Mouse (Mus musculus) heart, embryonic 10.5 days (tissue): ENCODE data around the gene Sf3b2. TPM values are rescaled to one million over a fixed set of nuclear protein-coding genes. Genes with fewer than 3 reads are reported as not detected.

Experiments used
- DNase-seq: peaks from one replicate; pipeline ENCODE4 v3.0.0-alpha.2; 2017; ENCODE audit warnings: low spot score
- H3K27ac ChIP-seq: fragments of 300-500 bp; sonication (generic); 2 replicates; pipeline ENCODE4 v1.5.1; 2016; ENCODE audit warnings: mild to moderate bottlenecking
- H3K27me3 ChIP-seq: fragments of 300-500 bp; sonication (generic); 2 replicates; pipeline ENCODE4 v1.6.1; 2016; ENCODE audit warnings: mild to moderate bottlenecking; ENCODE audit not compliant: poor library complexity, insufficient read depth, severe bottlenecking
- H3K36me3 ChIP-seq: fragments of 300-500 bp; sonication (generic); 2 replicates; pipeline ENCODE4 v1.6.1; 2016; ENCODE audit warnings: mild to moderate bottlenecking, moderate library complexity
- H3K4me1 ChIP-seq: fragments of 300-500 bp; sonication (generic); 2 replicates; pipeline ENCODE4 v1.6.1; 2016; ENCODE audit warnings: mild to moderate bottlenecking
- H3K4me3 ChIP-seq: fragments of 300-500 bp; sonication (generic); 2 replicates; pipeline ENCODE4 v1.5.1; 2016; ENCODE audit warnings: mild to moderate bottlenecking, moderate library complexity
- H3K9me3 ChIP-seq: fragments of 300-500 bp; sonication (generic); 2 replicates; pipeline ENCODE4 v1.6.1; 2016; ENCODE audit warnings: mild to moderate bottlenecking, moderate library complexity
- WGBS: fragments of 180-500 bp; shearing (Covaris S2); methylation state at CpG from one replicate; pipeline ENCODE4 v1.1.7; 2016; 5-methylcytosine and 5-hydroxymethylcytosine counted together
- polyA plus RNA-seq: library from polyadenylated mRNA; unstranded; fragments of >200 nt; fragmentation: Nextera tagmentation; extraction: Ambion mirVana; gene quantifications from 2 replicates; pipeline ENCODE4 v1.2.1, GENCODE M21; 2016

Sf3b2 gene
- polyA plus RNA-seq = 261 and 313 TPM in 2 replicates

- peak; percentile 100 for DNase-seq
- under 1% methylated on average over 46 of the region's 46 CpGs for WGBS
- no peaks in the 10 kb centered on the region for H3K9me3 ChIP-seq
Observed at GRCm38 (mm10) chr19:5294972-5295735, at the start of gene Sf3b2. TSS of gene Sf3b2 (minus strand) at chr19:5295455.

GRCm38 (mm10) chr19:5341360-5341759 is 46.1 kb upstream of the Sf3b2 start:
- Histone ChIP-seq H3K27ac (no peak overlapping the region), H3K27me3 (no peaks in the 10 kb centered on the region), H3K36me3 (no peaks in the 10 kb centered on the region), H3K4me3 (no peak overlapping the region), H3K9me3 (no peaks in the 10 kb centered on the region), H3K4me1 (0 out of 2 replicates have a peak, but pooled peaks cover 3% of the 10 kb centered on the region)
- 90% methylated on average over 7 of the region's 7 CpGs for WGBS
- no peak for DNase-seq

More at GRCm38 (mm10) chr19:5294972-5295735, at the start of gene Sf3b2:
- peaks cover 40% of the 10 kb centered on the region for H3K36me3 ChIP-seq
- peak within 1 kb of the TSS; percentile 91 for H3K27ac ChIP-seq
- H3K4me3 ChIP-seq = peak within 1 kb of the TSS; percentile 82
- peaks cover 48% of the 10 kb centered on the region for H3K4me1 ChIP-seq
- H3K27me3 ChIP-seq = 0 out of 2 replicates have a peak, but pooled peaks cover 4% of the 10 kb centered on the region

- 18% methylated on average over 5 of the region's 5 CpGs for WGBS
- H3K4me1 ChIP-seq = peaks cover 8% of the 10 kb centered on the region
- H3K36me3 ChIP-seq = no peaks in the 10 kb centered on the region
- no peaks in the 10 kb centered on the region for H3K9me3 ChIP-seq
- no peak overlapping the region for H3K27ac ChIP-seq
- no peak overlapping the region for H3K4me3 ChIP-seq
- no peaks in the 10 kb centered on the region for H3K27me3 ChIP-seq
- no peak for DNase-seq
Observed at GRCm38 (mm10) chr19:5337975-5338374, 42.7 kb upstream of the Sf3b2 start.

GRCm38 (mm10) chr19:5335441-5335840 is 40.2 kb upstream of the Sf3b2 start, which contains the start of gene Catsper1:
TSS of gene Catsper1 (plus strand) at chr19:5335741.
- Histone ChIP-seq H3K4me3 (no peak within 1 kb of the TSS), H3K36me3 (no peaks in the 10 kb centered on the region), H3K4me1 (peaks cover 8% of the 10 kb centered on the region), H3K9me3 (no peaks in the 10 kb centered on the region), H3K27me3 (no peaks in the 10 kb centered on the region), H3K27ac (no peak within 1 kb of the TSS)
- DNase-seq = no peak
- WGBS = 79% methylated on average over 6 of the region's 6 CpGs

GRCm38 (mm10) chr19:5334741-5335140 is 39.5 kb upstream of the Sf3b2 start:
- H3K27ac ChIP-seq = no peak overlapping the region
- no peaks in the 10 kb centered on the region for H3K27me3 ChIP-seq
- no peak overlapping the region for H3K4me3 ChIP-seq
- H3K4me1 ChIP-seq = peaks cover 8% of the 10 kb centered on the region
- no peak for DNase-seq
- H3K36me3 ChIP-seq = no peaks in the 10 kb centered on the region
- WGBS = 56% methylated on average over 5 of the region's 5 CpGs
- no peaks in the 10 kb centered on the region for H3K9me3 ChIP-seq

DNA sequence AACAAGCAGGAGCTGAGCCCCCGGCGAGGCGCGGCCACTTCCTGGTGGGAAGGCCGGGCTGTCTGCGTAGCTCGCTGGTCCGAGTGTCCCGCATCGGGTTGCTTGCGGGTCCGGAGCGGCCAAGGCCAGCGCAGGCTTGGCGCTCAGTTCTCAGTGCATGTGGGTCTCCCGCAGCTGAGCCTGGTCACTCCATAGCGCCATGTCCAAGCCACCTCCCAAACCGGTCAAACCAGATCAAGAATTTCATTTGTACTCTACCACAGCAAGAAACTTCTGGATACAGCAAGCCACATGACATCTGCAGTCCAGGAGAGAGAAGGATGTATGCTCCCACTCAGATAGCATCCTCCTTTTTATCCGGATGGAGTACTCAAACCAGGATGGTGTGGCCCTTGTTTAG is 32.7 kb upstream of the Sf3b2 start:
- no peaks in the 10 kb centered on the region for H3K27me3 ChIP-seq
- no peak overlapping the region for H3K27ac ChIP-seq
- no peak overlapping the region for H3K4me3 ChIP-seq
- no peaks in the 10 kb centered on the region; the same call in 1 of the 2 replicates for H3K4me1 ChIP-seq
- WGBS = 70% methylated on average over 19 of the region's 19 CpGs
- H3K36me3 ChIP-seq = no peaks in the 10 kb centered on the region
- no peaks in the 10 kb centered on the region for H3K9me3 ChIP-seq
- DNase-seq = no peak

GRCm38 (mm10) chr19:5323801-5324200 is 28.5 kb upstream of the Sf3b2 start:
- Histone ChIP-seq H3K4me1 (no peaks in the 10 kb centered on the region; the same call in 1 of the 2 replicates), H3K9me3 (no peaks in the 10 kb centered on the region), H3K27ac (no peak overlapping the region), H3K4me3 (no peak overlapping the region), H3K36me3 (no peaks in the 10 kb centered on the region), H3K27me3 (no peaks in the 10 kb centered on the region)
- WGBS = 53% methylated on average over 17 of the region's 17 CpGs
- DNase-seq = no peak

GRCm38 (mm10) chr19:5313189-5313588 is 17.9 kb upstream of the Sf3b2 start:
- no peak for DNase-seq
- peaks cover 7% of the 10 kb centered on the region; the same call in 1 of the 2 replicates for H3K9me3 ChIP-seq
- H3K4me1 ChIP-seq = no peaks in the 10 kb centered on the region
- H3K27me3 ChIP-seq = peaks cover 1% of the 10 kb centered on the region
- H3K27ac ChIP-seq = no peak overlapping the region
- no peaks in the 10 kb centered on the region for H3K36me3 ChIP-seq
- WGBS = 88% methylated on average over 8 of the region's 8 CpGs
- no peak overlapping the region for H3K4me3 ChIP-seq

- H3K36me3 ChIP-seq = peaks cover 11% of the 10 kb centered on the region; the same call in 1 of the 2 replicates
- H3K27ac ChIP-seq = no peak overlapping the region
- H3K9me3 ChIP-seq = no peaks in the 10 kb centered on the region
- peaks cover 10% of the 10 kb centered on the region for H3K4me1 ChIP-seq
- H3K27me3 ChIP-seq = peaks cover 26% of the 10 kb centered on the region
- H3K4me3 ChIP-seq = no peak overlapping the region
- 83% methylated on average over 7 of the region's 7 CpGs for WGBS
- DNase-seq = no peak
Observed at GRCm38 (mm10) chr19:5309025-5309424, 13.8 kb upstream of the Sf3b2 start.

GRCm38 (mm10) chr19:5306968-5307734 is 11.9 kb upstream of the Sf3b2 start:
- WGBS = 31% methylated on average over 98 of the region's 98 CpGs
- peaks cover 26% of the 10 kb centered on the region for H3K27me3 ChIP-seq
- peaks cover 11% of the 10 kb centered on the region; the same call in 1 of the 2 replicates for H3K36me3 ChIP-seq
- no peak for DNase-seq
- peak overlapping the region; percentile 52 for H3K4me3 ChIP-seq
- H3K9me3 ChIP-seq = no peaks in the 10 kb centered on the region
- peak overlapping the region; percentile 64 for H3K27ac ChIP-seq
- H3K4me1 ChIP-seq = peaks cover 14% of the 10 kb centered on the region

GRCm38 (mm10) chr19:5306279-5306678 is 11.0 kb upstream of the Sf3b2 start:
- Histone ChIP-seq H3K9me3 (no peaks in the 10 kb centered on the region), H3K4me1 (peaks cover 14% of the 10 kb centered on the region), H3K4me3 (no peak overlapping the region), H3K27me3 (peaks cover 26% of the 10 kb centered on the region), H3K36me3 (peaks cover 11% of the 10 kb centered on the region; the same call in 1 of the 2 replicates), H3K27ac (no peak overlapping the region)
- no peak for DNase-seq
- 74% methylated on average over 6 of the region's 6 CpGs for WGBS

- Histone ChIP-seq H3K9me3 (no peaks in the 10 kb centered on the region), H3K27me3 (peaks cover 21% of the 10 kb centered on the region), H3K4me3 (no peak overlapping the region), H3K4me1 (peaks cover 30% of the 10 kb centered on the region), H3K36me3 (peaks cover 6% of the 10 kb centered on the region; the same call in 1 of the 2 replicates), H3K27ac (no peak overlapping the region)
- 14% methylated on average over 4 of the region's 4 CpGs for WGBS
- no peak for DNase-seq
Observed at GRCm38 (mm10) chr19:5302455-5302854, 7.2 kb upstream of the Sf3b2 start.

DNA sequence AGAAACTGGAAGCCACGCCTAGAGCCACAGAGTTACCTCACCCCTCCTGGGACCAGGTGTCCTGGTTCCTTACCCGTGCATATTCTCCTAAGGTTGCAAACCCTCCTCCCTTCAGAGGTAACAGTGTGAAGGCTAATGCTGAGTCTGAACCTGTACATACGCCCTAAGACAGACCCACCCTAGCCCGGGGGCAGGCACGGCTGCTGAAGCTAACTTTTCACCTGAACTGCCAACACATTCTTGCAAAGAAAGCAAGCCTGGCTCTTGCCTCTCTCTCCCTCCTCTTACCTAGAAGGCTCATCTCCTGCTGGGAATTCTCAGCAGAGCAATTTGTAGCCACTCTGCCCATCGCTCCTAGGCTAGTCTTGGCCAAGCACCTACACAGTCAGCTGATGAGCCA is 5.3 kb upstream of the Sf3b2 start:
- peaks cover 42% of the 10 kb centered on the region for H3K4me1 ChIP-seq
- 77% methylated on average over 6 of the region's 6 CpGs for WGBS
- no peak for DNase-seq
- H3K9me3 ChIP-seq = no peaks in the 10 kb centered on the region
- no peak overlapping the region for H3K4me3 ChIP-seq
- 0 out of 2 replicates have a peak, but pooled peaks cover 4% of the 10 kb centered on the region for H3K27me3 ChIP-seq
- no peaks in the 10 kb centered on the region for H3K36me3 ChIP-seq
- no peak overlapping the region for H3K27ac ChIP-seq
